Mouse (Mus musculus) embryonic facial prominence, embryonic 10.5 days (tissue): ENCODE measurements around the gene Atp6v1b1. TPM values are rescaled to one million over a fixed set of nuclear protein-coding genes. Genes with fewer than 3 reads are reported as not detected.

Experiments used
- DNase-seq: peaks from one replicate; pipeline ENCODE4 v3.0.0-alpha.2; 2017; ENCODE audit warnings: low spot score
- H3K27ac ChIP-seq: fragments of 300-500 bp; sonication (generic); replicated peaks from 2 replicates; pipeline ENCODE4 v1.5.1; 2016; ENCODE audit warnings: mild to moderate bottlenecking
- H3K27me3 ChIP-seq: fragments of 300-500 bp; sonication (generic); replicated peaks from 2 replicates; pipeline ENCODE4 v1.6.1; 2016; ENCODE audit warnings: low read depth, mild to moderate bottlenecking; ENCODE audit not compliant: poor library complexity, severe bottlenecking
- H3K36me3 ChIP-seq: fragments of 300-500 bp; sonication (generic); replicated peaks from 2 replicates; pipeline ENCODE4 v1.6.1; 2016; ENCODE audit warnings: mild to moderate bottlenecking, moderate library complexity
- H3K4me1 ChIP-seq: fragments of 300-500 bp; sonication (generic); 2 replicates; pipeline ENCODE4 v1.6.1; 2016
- H3K4me3 ChIP-seq: fragments of 300-500 bp; sonication (generic); 2 replicates; pipeline ENCODE4 v1.5.1; 2016; ENCODE audit warnings: mild to moderate bottlenecking, moderate library complexity
- H3K9me3 ChIP-seq: fragments of 300-500 bp; sonication (generic); 2 replicates; pipeline ENCODE4 v1.6.1; 2016; ENCODE audit warnings: mild to moderate bottlenecking
- WGBS: fragments of 180-500 bp; shearing (Covaris S2); methylation state at CpG from one replicate; pipeline ENCODE4 v1.1.7; 2016; 5-methylcytosine and 5-hydroxymethylcytosine counted together
- polyA plus RNA-seq: library from polyadenylated mRNA; unstranded; fragments of >200 nt; fragmentation: Nextera tagmentation; extraction: Ambion mirVana; gene quantifications from 2 replicates; pipeline ENCODE4 v1.2.1, GENCODE M21; 2016

Atp6v1b1 gene
- polyA plus RNA-seq, 1 experiment from 2014 or later = not detected

GRCm38 (mm10) chr6:83794760-83795296 is 52.0 kb downstream of the Atp6v1b1 start, which contains the start of gene Nagk:
Gene Nagk, plus strand, starts transcription at chr6:83794982.
- Histone ChIP-seq H3K4me1 (peaks cover 16% of the 10 kb centered on the region), H3K27ac (peak within 1 kb of the TSS; percentile 94), H3K9me3 (no peaks in the 10 kb centered on the region), H3K4me3 (peak within 1 kb of the TSS; percentile 84), H3K36me3 (peaks cover 5% of the 10 kb centered on the region; the same call in 1 of the 2 replicates), H3K27me3 (peaks cover 7% of the 10 kb centered on the region; the same call in 1 of the 2 replicates)
- WGBS = under 1% methylated on average over 43 of the region's 43 CpGs
- peak; percentile 93 for DNase-seq

GRCm38 (mm10) chr6:83795492-83795900 is 52.7 kb downstream of the Atp6v1b1 start:
- Histone ChIP-seq H3K4me1 (peaks cover 16% of the 10 kb centered on the region), H3K27me3 (peaks cover 7% of the 10 kb centered on the region; the same call in 1 of the 2 replicates), H3K9me3 (no peaks in the 10 kb centered on the region), H3K36me3 (peaks cover 9% of the 10 kb centered on the region), H3K4me3 (peak overlapping the region; percentile 84), H3K27ac (peak overlapping the region; percentile 94)
- WGBS = 16% methylated on average over 13 of the region's 13 CpGs
- no peak for DNase-seq

DNA sequence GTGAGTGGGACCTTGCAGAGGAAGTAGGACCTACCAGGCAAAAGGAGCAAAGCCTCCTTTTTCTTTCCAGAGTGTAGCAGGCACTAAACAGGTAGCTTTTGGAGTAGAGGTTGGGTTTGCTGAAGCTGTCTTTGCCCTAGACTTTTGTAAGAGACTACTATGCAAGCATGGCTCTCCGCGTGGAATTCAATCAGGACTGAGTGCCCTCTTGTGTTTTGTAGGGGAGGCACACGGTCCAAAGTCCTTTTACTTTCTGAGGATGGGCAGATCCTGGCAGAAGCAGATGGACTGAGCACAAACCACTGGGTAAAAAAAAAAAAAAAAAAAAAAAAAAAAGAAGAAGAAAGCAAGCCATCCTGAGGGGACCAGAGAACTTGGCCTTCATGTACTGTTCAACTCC is 53.9 kb downstream of the Atp6v1b1 start:
- H3K4me1 ChIP-seq = peaks cover 16% of the 10 kb centered on the region
- no peak overlapping the region for H3K27ac ChIP-seq
- peaks cover 7% of the 10 kb centered on the region; the same call in 1 of the 2 replicates for H3K27me3 ChIP-seq
- DNase-seq = no peak
- no peaks in the 10 kb centered on the region for H3K9me3 ChIP-seq
- peaks cover 21% of the 10 kb centered on the region for H3K36me3 ChIP-seq
- no peak overlapping the region for H3K4me3 ChIP-seq
- WGBS = 65% methylated on average over 3 of the region's 3 CpGs

DNA sequence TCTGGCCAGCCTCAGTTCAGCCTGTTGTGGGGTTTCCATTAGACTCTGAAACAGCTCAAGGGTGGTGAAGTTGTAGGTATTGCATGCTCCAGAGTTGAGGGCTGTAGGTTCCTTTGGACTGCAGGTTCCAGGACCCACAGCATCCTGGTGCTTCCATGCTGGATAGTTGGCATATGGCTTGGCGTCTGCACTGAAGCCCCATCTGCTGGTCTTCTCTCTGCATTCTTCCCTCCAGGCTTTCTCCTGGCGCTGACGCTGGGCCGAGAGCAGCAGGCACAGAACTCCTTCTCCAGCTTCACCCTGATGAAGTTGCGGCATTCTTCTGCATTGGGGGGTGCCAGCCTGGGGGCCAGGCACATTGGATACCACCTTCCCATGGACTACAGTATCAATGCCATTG is 59.2 kb downstream of the Atp6v1b1 start:
- H3K9me3 ChIP-seq = no peaks in the 10 kb centered on the region
- peaks cover 56% of the 10 kb centered on the region for H3K36me3 ChIP-seq
- no peak overlapping the region for H3K27ac ChIP-seq
- DNase-seq = no peak
- 90% methylated on average over 5 of the region's 5 CpGs for WGBS
- H3K27me3 ChIP-seq = no peaks in the 10 kb centered on the region
- H3K4me1 ChIP-seq = no peaks in the 10 kb centered on the region
- H3K4me3 ChIP-seq = no peak overlapping the region

- H3K27ac ChIP-seq = no peak overlapping the region
- H3K27me3 ChIP-seq = no peaks in the 10 kb centered on the region
- no peaks in the 10 kb centered on the region for H3K4me1 ChIP-seq
- H3K36me3 ChIP-seq = peaks cover 65% of the 10 kb centered on the region
- H3K4me3 ChIP-seq = no peak overlapping the region
- H3K9me3 ChIP-seq = no peaks in the 10 kb centered on the region
- WGBS = 89% methylated on average over 3 of the region's 3 CpGs
- no peak for DNase-seq
Observed at GRCm38 (mm10) chr6:83802846-83803245, 60.1 kb downstream of the Atp6v1b1 start.

Other genes with a start within 250 kb of the Atp6v1b1 start
- gene Dguok, start 236.0 kb upstream of the Atp6v1b1 start, polyA plus RNA-seq = 61.0 and 62.1 TPM in 2 replicates
- 1.1 and 1.2 TPM in 2 replicates for gene Actg2, start 206.7 kb upstream of the Atp6v1b1 start, polyA plus RNA-seq
- 14.6 and 16.6 TPM in 2 replicates for gene Stambp, start 170.3 kb upstream of the Atp6v1b1 start, polyA plus RNA-seq
- not detected in 2 replicates for gene Clec4f, start 86.8 kb upstream of the Atp6v1b1 start, polyA plus RNA-seq
- gene Cd207, start 65.1 kb upstream of the Atp6v1b1 start, polyA plus RNA-seq = not detected in 2 replicates
- 3.7 and 4.8 TPM in 2 replicates for gene Vax2, start 31.7 kb upstream of the Atp6v1b1 start, polyA plus RNA-seq
- gene Ankrd53, start 19.7 kb downstream of the Atp6v1b1 start, polyA plus RNA-seq = 0.11 and 0.15 TPM in 2 replicates
- 76.0 and 79.7 TPM in 2 replicates for gene Tex261, start 32.8 kb downstream of the Atp6v1b1 start, polyA plus RNA-seq
- 22.1 and 26.8 TPM in 2 replicates for gene Nagk, start 52.0 kb downstream of the Atp6v1b1 start, polyA plus RNA-seq
- 19.3 and 19.4 TPM in 2 replicates for gene Paip2b, start 88.8 kb downstream of the Atp6v1b1 start, polyA plus RNA-seq
- 69.8 and 71.0 TPM in 2 replicates for gene Zfp638, start 124.1 kb downstream of the Atp6v1b1 start, polyA plus RNA-seq